Mouse (Mus musculus) inflammation-experienced regulatory T-cells, adult 6 months (primary cell): ENCODE data around the gene Traf6. TPM values are rescaled to one million over a fixed set of nuclear protein-coding genes. Genes with fewer than 3 reads are reported as not detected.

ENCODE experiments used
- polyA plus RNA-seq, 3 experiments: library from polyadenylated mRNA; unstranded; fragments of 100-300 nt; shearing (Covaris generic); gene quantifications; one replicate each; pipeline ENCODE4 v1.2.1; 2017

Gene Traf6
- polyA plus RNA-seq, 3 experiments from 2014 or later = 10.8 to 15.1 (median 14.4) TPM

Other genes with a start within 250 kb of the Traf6 start
- gene Rag2, start 53.7 kb upstream of the Traf6 start, polyA plus RNA-seq = not detected
- gene Rag1, start 28.9 kb upstream of the Traf6 start, polyA plus RNA-seq = not detected
- gene B230118H07Rik, start 28.9 kb upstream of the Traf6 start, polyA plus RNA-seq = under 1 TPM in 2 of 3 experiments, not detected in 1; 0.59 to 0.79 TPM
- 1 to 10 TPM; 1.0 to 2.4 (median 2.4) TPM for gene Prr5l, start 204.6 kb downstream of the Traf6 start, polyA plus RNA-seq
- 10 to 100 TPM; 14.2 to 32.2 (median 21.2) TPM for gene Commd9, start 207.8 kb downstream of the Traf6 start, polyA plus RNA-seq